Mouse (Mus musculus) cortical plate, adult 2 months (tissue): ENCODE measurements around the gene S100a6.

Experiments
- CTCF ChIP-seq: fragments of 200-500 bp; IDR thresholded peaks from 2 replicates; pipeline ENCODE4 v1.5.1; 2011; ENCODE audit warnings: mild to moderate bottlenecking, control low read depth, low read length; ENCODE audit not compliant: insufficient read depth; ENCODE audit errors: extremely low read depth
- POLR2A ChIP-seq: fragments of 200-500 bp; IDR thresholded peaks from 2 replicates; pipeline ENCODE4 v1.6.1; 2011; ENCODE audit warnings: mild to moderate bottlenecking, low read length, control low read depth; ENCODE audit not compliant: insufficient read depth; ENCODE audit errors: extremely low read depth

DNA sequence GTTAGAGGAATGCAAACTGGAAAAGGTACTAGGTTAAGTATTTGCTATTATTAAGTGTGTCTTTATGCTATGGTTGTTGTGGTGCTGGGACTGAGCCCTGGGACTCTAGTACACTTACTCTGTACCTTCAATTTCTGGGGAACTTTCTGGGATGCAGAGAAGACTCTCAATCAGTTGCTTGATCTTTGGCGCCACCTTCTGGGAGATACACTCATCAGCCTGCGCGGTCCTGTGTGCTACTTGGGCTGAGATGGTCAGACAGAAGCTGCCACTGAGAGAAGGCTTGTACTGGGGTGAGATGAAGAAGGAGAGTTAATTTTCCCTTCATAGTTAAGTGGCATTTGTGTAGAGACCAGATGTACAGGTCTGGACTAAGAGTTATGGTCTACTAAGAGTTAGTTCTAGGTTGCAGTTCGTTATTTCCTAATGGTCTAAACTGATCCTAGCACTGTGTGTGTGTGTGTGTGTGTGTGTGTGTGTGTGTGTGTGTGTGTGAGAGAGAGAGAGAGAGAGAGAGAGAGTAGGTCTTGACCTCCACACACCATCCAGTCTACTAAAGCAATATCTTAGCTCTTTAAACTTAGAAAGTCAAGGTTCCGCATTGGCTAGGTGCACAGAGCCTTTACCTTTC lies 40.3 kb downstream of the S100a6 start:
- TF ChIP-seq CTCF (peak; percentile 91), POLR2A (no peak)
